Mouse (Mus musculus) kidney, embryonic 14.5 days (tissue): ENCODE data around the gene 1700029F12Rik. TPM values are rescaled to one million over a fixed set of nuclear protein-coding genes. Genes with fewer than 3 reads are reported as not detected.

Source experiments
- ATAC-seq: fragments of 200-750 bp; cut with Nextera tagmentation; 2 replicates; pipeline ENCODE4 v1.8.0; 2017; ENCODE audit warnings: moderate number of reproducible peaks, mild to moderate bottlenecking, moderate TSS enrichment, moderate library complexity; ENCODE audit not compliant: low FRiP score, low TSS enrichment
- H3K27ac ChIP-seq: fragments of 300-500 bp; sonication (generic); 2 replicates; pipeline ENCODE4 v1.5.1; 2014; ENCODE audit warnings: low read depth, mild to moderate bottlenecking, low read length, moderate library complexity, mixed read lengths
- H3K27me3 ChIP-seq: fragments of 300-500 bp; sonication (generic); 2 replicates; pipeline ENCODE4 v1.6.1; 2014; ENCODE audit warnings: mild to moderate bottlenecking, low read length; ENCODE audit not compliant: control insufficient read depth, insufficient read depth
- H3K36me3 ChIP-seq: fragments of 300-500 bp; sonication (generic); 2 replicates; pipeline ENCODE4 v1.6.1; 2014; ENCODE audit warnings: low read length, mixed read lengths; ENCODE audit not compliant: control insufficient read depth, insufficient read depth
- H3K4me1 ChIP-seq: fragments of 300-500 bp; sonication (generic); 2 replicates; pipeline ENCODE4 v1.6.1; 2014; ENCODE audit warnings: low read length, mixed read lengths; ENCODE audit not compliant: control insufficient read depth, insufficient read depth
- H3K4me2 ChIP-seq: fragments of 300-500 bp; sonication (generic); replicated peaks from 2 replicates; pipeline ENCODE4 v1.6.1; 2014; ENCODE audit warnings: low read depth, mild to moderate bottlenecking, low read length
- H3K4me3 ChIP-seq: fragments of 300-500 bp; sonication (generic); 2 replicates; pipeline ENCODE4 v1.5.1; 2014; ENCODE audit warnings: mild to moderate bottlenecking, low read length
- H3K9ac ChIP-seq: fragments of 300-500 bp; sonication (generic); 2 replicates; pipeline ENCODE4 v1.6.1; 2014; ENCODE audit warnings: low read depth, mild to moderate bottlenecking, low read length, moderate library complexity
- H3K9me3 ChIP-seq: fragments of 300-500 bp; sonication (generic); 2 replicates; pipeline ENCODE4 v1.6.1; 2016; ENCODE audit warnings: low read length; ENCODE audit not compliant: control insufficient read depth
- WGBS: fragments of 180-500 bp; shearing (Covaris S2); extraction: QIAGEN DNeasy Blood & Tissue Kit; methylation state at CpG from one replicate; pipeline ENCODE4 v1.1.7; 2014; 5-methylcytosine and 5-hydroxymethylcytosine counted together
- polyA plus RNA-seq: library from polyadenylated mRNA; unstranded; fragments of >200 nt; fragmentation: Nextera tagmentation; extraction: Ambion mirVana; gene quantifications from 2 replicates; pipeline ENCODE4 v1.2.1, GENCODE M21; 2014

Gene 1700029F12Rik
- polyA plus RNA-seq, 1 experiment from 2014 or later, result not detected

DNA sequence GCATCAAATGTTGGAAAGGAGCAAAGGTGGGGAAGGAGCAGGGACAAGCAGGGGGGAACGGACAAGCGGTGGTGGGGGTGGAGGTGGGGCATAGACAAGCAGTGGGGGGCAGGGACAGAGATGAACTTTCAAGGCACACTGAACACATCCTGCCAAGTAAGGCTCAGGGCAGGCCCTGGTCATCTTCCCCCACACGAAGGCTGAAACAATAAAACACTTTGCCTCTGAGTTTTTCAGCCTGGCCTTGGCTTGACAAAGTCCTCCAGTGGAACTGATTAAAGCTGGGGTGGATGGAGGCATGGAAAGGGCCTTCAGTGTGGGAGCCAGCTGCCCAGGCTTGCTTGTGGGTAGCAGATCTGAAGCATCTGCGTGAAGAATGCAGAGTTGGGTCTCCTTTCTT lies 23.7 kb upstream of the 1700029F12Rik start:
- no peak for ATAC-seq
- no peaks in the 10 kb centered on the region for H3K36me3 ChIP-seq
- no peaks in the 10 kb centered on the region for H3K27me3 ChIP-seq
- 37% methylated on average over 4 of the region's 4 CpGs for WGBS
- H3K4me1 ChIP-seq, result no peaks in the 10 kb centered on the region
- H3K4me2 ChIP-seq, result no peak overlapping the region
- no peak overlapping the region for H3K4me3 ChIP-seq
- no peak overlapping the region for H3K27ac ChIP-seq
- no peaks in the 10 kb centered on the region for H3K9me3 ChIP-seq
- H3K9ac ChIP-seq, result no peak overlapping the region

DNA sequence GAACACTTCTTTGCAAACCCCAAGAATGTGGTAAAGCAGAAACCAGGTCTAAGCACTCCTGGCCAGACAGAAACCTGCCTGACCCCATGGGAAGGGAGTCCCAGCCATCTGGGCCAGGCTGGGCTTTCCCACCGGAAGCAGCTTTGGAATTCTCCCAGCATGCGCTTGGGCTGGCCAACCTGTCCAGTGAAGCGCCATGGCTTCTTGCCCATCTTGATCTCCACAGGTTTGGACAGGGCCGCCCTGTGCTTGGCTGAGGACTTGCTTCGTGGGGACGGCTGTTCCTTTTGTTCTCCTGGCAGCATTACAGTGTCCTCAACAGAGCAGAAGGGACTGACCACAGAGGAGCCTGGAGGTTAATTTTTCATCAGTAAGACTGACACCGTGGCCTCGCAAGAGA lies 19.7 kb upstream of the 1700029F12Rik start:
- WGBS, result 79% methylated on average over 8 of the region's 8 CpGs
- H3K27me3 ChIP-seq, result no peaks in the 10 kb centered on the region

DNA sequence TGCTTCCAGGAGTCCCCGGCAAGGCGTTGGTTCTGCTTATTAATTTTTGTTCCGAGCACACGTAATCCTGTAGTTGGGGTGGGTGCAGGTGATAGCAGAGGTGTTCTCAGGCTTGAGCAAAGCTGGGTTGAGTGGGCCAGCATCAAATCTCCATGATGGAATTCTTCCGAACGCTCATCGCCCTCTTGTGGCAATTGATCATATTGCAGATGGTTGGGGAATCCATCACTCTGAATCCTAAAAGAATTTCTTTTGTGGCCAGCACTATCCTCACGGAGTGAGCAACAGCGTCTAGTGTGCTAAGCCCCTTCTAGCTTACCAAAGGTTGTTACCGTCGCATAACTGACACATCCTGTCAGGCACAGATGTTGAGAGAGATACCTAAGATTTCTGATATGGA lies 18.5 kb upstream of the 1700029F12Rik start:
- Histone ChIP-seq H3K4me1 (no peaks in the 10 kb centered on the region), H3K27ac (no peak overlapping the region), H3K4me2 (no peak overlapping the region), H3K27me3 (no peaks in the 10 kb centered on the region), H3K36me3 (no peaks in the 10 kb centered on the region), H3K9ac (no peak overlapping the region), H3K9me3 (no peaks in the 10 kb centered on the region), H3K4me3 (no peak overlapping the region)
- 13% methylated on average over 11 of the region's 11 CpGs for WGBS
- no peak for ATAC-seq

More for the DNA sequence above, 19.7 kb upstream of the 1700029F12Rik start:
- H3K36me3 ChIP-seq, result no peaks in the 10 kb centered on the region
- ATAC-seq, result no peak
- no peak overlapping the region for H3K27ac ChIP-seq
- no peak overlapping the region for H3K4me3 ChIP-seq
- no peaks in the 10 kb centered on the region for H3K4me1 ChIP-seq
- H3K9ac ChIP-seq, result no peak overlapping the region
- no peak overlapping the region for H3K4me2 ChIP-seq
- H3K9me3 ChIP-seq, result no peaks in the 10 kb centered on the region

DNA sequence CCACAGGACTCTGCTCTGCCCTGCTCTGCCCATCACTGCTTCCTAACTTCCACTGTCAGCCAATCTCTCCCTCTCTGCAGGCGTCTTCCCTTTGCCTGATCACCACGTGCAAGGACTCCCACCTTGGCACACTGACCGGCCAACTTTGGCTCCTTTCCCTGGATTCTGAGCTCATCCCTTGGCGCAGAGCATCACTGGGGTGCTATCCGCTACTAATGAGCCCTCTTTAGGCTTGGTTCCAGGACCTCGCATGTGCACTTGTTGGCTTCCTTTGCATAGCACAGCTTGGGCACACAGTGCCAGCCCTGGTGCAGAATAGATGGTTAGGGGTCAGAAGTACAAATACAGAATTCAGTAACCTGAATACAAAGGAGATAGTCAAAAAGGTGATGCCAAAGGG lies 17.0 kb upstream of the 1700029F12Rik start:
- Histone ChIP-seq H3K27ac (no peak overlapping the region), H3K9me3 (no peaks in the 10 kb centered on the region), H3K36me3 (no peaks in the 10 kb centered on the region), H3K4me2 (no peak overlapping the region), H3K4me1 (no peaks in the 10 kb centered on the region), H3K27me3 (no peaks in the 10 kb centered on the region), H3K9ac (no peak overlapping the region), H3K4me3 (no peak overlapping the region)
- 82% methylated on average over 6 of the region's 6 CpGs for WGBS
- ATAC-seq, result no peak

DNA sequence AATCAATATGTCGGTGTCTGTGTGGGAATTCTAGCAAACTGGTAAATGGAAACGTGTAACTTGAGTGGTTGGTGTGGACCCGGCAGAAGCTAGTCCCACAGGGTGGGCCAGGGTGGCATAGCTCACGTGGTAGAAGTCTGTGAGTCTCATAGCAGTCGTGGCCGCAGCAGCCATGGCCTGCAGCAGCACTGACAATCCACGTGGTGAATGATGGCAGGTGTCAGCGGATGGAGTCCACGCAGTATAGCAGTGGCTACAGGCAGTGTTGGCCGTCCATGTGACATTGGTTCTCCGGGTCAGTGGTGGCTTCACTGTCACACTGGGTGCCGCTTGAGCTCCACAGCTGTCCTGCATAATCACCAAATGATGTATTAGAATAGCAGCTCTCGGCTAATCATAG lies 4.1 kb downstream of the 1700029F12Rik start:
- no peak overlapping the region for H3K4me2 ChIP-seq
- no peaks in the 10 kb centered on the region for H3K9me3 ChIP-seq
- no peaks in the 10 kb centered on the region for H3K27me3 ChIP-seq
- no peak for ATAC-seq
- H3K4me3 ChIP-seq, result no peak overlapping the region
- H3K27ac ChIP-seq, result no peak overlapping the region
- WGBS, result 87% methylated on average over 13 of the region's 13 CpGs
- no peak overlapping the region for H3K9ac ChIP-seq
- no peaks in the 10 kb centered on the region for H3K36me3 ChIP-seq
- no peaks in the 10 kb centered on the region for H3K4me1 ChIP-seq

DNA sequence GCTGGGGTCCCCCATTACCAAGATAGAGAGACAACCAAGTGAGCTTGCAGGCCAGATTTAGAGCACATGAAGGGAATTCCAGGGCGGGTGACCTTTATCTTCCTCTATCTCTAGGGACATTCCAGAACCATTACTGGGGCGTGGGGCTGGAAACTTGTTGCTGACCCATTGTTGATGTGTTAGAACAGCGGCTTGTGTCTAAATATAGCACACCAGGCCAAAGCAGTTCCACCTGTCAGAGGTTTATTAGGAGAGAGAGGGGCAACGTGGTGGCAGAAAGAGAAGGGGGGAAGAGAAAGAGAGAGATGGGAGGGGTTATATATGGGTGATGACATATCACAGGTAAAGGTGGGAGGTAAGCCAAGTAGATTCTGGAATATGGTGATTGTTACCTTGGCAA lies 12.3 kb downstream of the 1700029F12Rik start:
- Histone ChIP-seq H3K9me3 (no peaks in the 10 kb centered on the region), H3K9ac (no peak overlapping the region), H3K36me3 (no peaks in the 10 kb centered on the region), H3K4me2 (no peak overlapping the region), H3K27ac (no peak overlapping the region), H3K27me3 (no peaks in the 10 kb centered on the region), H3K4me3 (no peak overlapping the region), H3K4me1 (no peaks in the 10 kb centered on the region)
- WGBS, result 66% methylated on average over 4 of the region's 4 CpGs
- ATAC-seq, result no peak

DNA sequence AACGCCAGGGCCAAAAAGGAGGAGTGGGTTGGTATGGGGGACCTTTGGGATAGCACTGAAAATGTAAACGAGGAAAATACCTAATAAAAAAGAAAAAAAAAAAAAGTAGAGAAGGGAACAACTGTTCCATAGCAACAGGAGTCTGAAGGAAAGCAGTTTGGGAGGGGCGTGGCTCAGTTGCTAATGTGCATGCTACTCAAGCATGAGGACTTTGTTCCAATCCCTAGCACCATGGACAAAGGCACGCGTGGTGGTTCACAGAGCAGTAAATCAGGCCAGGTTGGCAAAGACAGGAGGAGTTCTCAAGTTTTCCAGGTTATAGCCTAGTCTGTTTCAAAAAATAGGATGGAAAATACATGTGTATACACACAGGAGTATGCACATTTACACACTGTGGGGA lies 14.0 kb downstream of the 1700029F12Rik start:
- no peaks in the 10 kb centered on the region for H3K4me1 ChIP-seq
- no peak for ATAC-seq
- H3K4me2 ChIP-seq, result no peak overlapping the region
- no peak overlapping the region for H3K4me3 ChIP-seq
- no peak overlapping the region for H3K27ac ChIP-seq
- 68% methylated on average over 5 of the region's 5 CpGs for WGBS
- no peaks in the 10 kb centered on the region for H3K36me3 ChIP-seq
- H3K9ac ChIP-seq, result no peak overlapping the region
- H3K27me3 ChIP-seq, result no peaks in the 10 kb centered on the region
- no peaks in the 10 kb centered on the region for H3K9me3 ChIP-seq

DNA sequence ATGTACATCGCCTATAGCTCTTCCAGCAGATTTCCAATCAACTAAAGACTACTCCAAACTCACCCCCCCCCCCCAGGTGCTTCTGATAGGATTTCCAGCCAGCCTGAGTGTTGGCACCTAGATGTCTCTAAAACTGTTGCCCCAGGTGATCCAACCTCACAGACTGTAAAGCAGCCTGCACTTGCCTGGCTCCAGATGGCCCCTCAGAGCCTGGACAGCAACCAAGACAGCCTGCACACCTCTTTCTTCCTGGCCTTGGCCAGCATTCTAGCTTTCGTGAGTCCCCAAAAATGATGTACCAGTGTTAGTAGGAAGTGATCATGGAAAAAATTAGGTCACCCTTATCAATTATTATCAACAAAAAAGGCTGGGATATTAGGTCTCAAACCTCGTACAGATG lies 16.5 kb downstream of the 1700029F12Rik start:
- H3K4me1 ChIP-seq, result no peaks in the 10 kb centered on the region
- no peaks in the 10 kb centered on the region for H3K36me3 ChIP-seq
- ATAC-seq, result no peak
- no peak overlapping the region for H3K9ac ChIP-seq
- H3K27me3 ChIP-seq, result no peaks in the 10 kb centered on the region
- no peak overlapping the region for H3K4me3 ChIP-seq
- H3K27ac ChIP-seq, result no peak overlapping the region
- no peak overlapping the region for H3K4me2 ChIP-seq
- H3K9me3 ChIP-seq, result no peaks in the 10 kb centered on the region
- WGBS, result 87% methylated on average over 3 of the region's 3 CpGs

DNA sequence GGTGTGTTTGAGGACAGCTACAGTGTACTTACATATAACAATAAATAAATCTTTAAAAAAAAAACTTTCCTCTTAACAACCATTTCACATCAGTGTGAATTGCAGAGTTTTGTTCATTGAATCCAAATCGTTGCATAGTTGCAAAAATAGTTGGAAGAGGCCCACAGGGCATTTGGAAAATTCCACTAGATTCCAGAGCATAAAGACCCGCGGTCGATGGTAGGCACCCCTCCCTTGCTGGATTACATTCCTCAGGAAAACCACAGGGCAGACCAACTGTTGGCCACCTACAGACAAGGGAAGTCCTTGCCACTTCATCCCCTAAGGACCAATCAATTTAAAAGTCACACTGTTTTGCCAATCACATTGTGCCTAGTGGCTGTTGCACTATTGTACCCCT lies 19.8 kb downstream of the 1700029F12Rik start:
- H3K36me3 ChIP-seq, result no peaks in the 10 kb centered on the region
- WGBS, result 82% methylated on average over 4 of the region's 4 CpGs

More for the DNA sequence above, 19.8 kb downstream of the 1700029F12Rik start:
- no peaks in the 10 kb centered on the region for H3K4me1 ChIP-seq
- no peaks in the 10 kb centered on the region for H3K27me3 ChIP-seq
- H3K27ac ChIP-seq, result no peak overlapping the region
- no peak overlapping the region for H3K4me3 ChIP-seq
- no peak for ATAC-seq
- no peak overlapping the region for H3K9ac ChIP-seq
- no peak overlapping the region for H3K4me2 ChIP-seq
- H3K9me3 ChIP-seq, result no peaks in the 10 kb centered on the region
